Mouse (Mus musculus) T-helper 2 cell (primary cell): ENCODE data around the gene Defb28.

Experiments
- in situ Hi-C: fragments of 300-600 bp; cut with MboI, MseI; formaldehyde crosslinking; loops from one replicate; pipeline ENCODE4 v1.15.1; 2025; ENCODE audit warnings: high pct_unique_total_duplicates

The Defb28 gene

DNA sequence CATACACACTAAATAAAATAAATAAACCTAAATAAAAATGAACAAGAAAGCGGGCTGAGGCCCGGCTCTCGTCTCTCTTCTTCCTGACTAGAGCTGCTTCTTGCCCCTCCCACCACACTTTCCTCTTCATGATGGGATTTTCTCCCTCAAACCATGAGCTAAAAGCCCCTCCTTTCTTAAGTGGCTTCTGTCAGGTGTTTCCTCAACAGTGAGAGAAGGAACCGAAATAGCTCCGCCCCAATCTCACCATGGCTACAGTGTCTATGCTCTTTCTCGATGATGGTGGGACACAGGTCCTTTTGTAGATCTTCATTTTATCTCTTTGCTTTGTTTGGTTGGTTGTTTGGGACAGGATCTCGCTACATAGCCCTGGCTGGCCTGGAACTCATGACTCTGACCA is 38.6 kb downstream of the Defb28 start:
- in situ Hi-C loops, result no loop called here

DNA sequence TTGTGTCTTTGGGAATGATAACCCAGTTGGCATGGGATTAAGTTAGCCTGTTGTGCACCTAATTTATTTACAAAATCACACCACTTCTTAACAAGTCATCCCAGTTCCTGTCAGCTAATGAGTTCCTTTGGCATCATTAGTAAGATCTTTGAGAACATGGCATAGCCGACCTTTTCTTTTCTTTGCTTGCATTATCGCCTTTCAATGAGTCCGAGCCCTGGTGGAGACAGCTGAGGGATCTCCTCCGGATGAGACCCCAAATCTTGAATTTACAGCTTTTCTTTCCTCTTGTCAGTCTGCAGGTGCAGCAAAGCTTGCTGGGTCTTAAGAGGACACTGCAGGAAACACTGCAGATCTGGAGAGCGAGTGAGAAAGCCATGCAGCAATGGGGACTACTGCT is 51.0 kb downstream of the Defb28 start, which contains the start of gene Gm17416:
TSS of gene Gm17416 (plus strand) at position 301 of the 400 bp plus-strand sequence.
- in situ Hi-C loops, result no loop called here

DNA sequence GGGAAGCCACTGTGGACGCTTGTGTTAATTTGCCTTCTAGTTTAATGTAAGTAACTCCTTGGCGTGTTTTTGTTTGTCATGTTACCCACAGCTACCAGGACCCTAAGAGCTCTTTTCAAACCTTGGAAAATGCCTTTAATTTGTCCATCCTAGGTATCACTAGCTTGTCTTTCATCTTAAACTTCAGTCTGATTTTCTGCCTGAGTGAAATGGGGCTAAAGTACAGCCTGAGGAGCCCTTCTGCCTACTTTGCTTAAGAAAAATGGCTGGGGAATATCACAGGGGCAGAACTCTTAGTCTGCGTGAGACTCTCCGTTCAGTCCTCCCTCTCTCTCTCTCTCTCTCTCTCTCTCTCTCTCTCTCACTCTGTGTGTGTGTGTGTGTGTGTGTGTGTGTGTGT is 51.8 kb downstream of the Defb28 start:
- in situ Hi-C loops, result no loop called here

DNA sequence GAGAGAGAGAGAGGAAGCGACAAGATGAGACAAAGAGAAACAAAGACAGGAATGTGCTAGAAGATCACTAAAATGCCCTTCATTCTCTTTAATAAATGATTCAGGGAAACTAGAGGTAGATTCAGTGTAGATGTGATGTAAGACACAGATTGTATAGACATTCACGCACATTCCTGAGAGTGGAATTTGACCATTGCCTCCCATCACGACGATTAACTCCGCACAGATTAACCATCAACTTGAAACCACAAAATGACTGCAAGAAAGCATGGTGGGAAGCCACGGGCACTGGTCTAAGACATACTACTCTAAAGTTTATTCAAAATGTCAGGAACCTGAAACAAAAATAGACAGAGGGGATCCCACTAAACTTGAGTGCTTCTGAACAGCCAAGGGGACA is 52.3 kb downstream of the Defb28 start:
- in situ Hi-C loops, result no loop called here
